Mouse (Mus musculus) kidney, postnatal 0 days (tissue): ENCODE measurements around the gene Ankrd10. TPM values are rescaled to one million over a fixed set of nuclear protein-coding genes. Genes with fewer than 3 reads are reported as not detected.
"Not testable (repeated sequence)": the region's sequence is repeated elsewhere in the genome, so short reads cannot be mapped to it uniquely, and the experiment has no call there.

Experiments
- ATAC-seq: fragments of 200-750 bp; cut with Nextera tagmentation; replicated peaks from 2 replicates; pipeline ENCODE4 v1.8.0; 2017; ENCODE audit warnings: low read depth, moderate number of reproducible peaks, moderate TSS enrichment, moderate library complexity; ENCODE audit not compliant: low FRiP score
- DNase-seq: peaks from one replicate; pipeline ENCODE4 v3.0.0-alpha.2; 2016; ENCODE audit warnings: low spot score
- H3K27ac ChIP-seq: fragments of 300-500 bp; sonication (generic); 2 replicates; pipeline ENCODE4 v1.5.1; 2014; ENCODE audit warnings: mild to moderate bottlenecking
- H3K27me3 ChIP-seq: fragments of 300-500 bp; sonication (generic); 2 replicates; pipeline ENCODE4 v1.6.1; 2014; ENCODE audit warnings: low read length, mixed read lengths; ENCODE audit not compliant: insufficient read depth
- H3K36me3 ChIP-seq: fragments of 300-500 bp; sonication (generic); 2 replicates; pipeline ENCODE4 v1.6.1; 2014; ENCODE audit warnings: low read length, mixed read lengths; ENCODE audit not compliant: insufficient read depth
- H3K4me1 ChIP-seq: fragments of 300-500 bp; sonication (generic); replicated peaks from 2 replicates; pipeline ENCODE4 v1.6.1; 2014; ENCODE audit warnings: antibody characterized with exemption, low read length, mixed read lengths; ENCODE audit not compliant: insufficient read depth
- H3K4me2 ChIP-seq: fragments of 300-500 bp; sonication (generic); 2 replicates; pipeline ENCODE4 v1.6.1; 2014; ENCODE audit warnings: mild to moderate bottlenecking, low read length, moderate library complexity, mixed read lengths
- H3K4me3 ChIP-seq: fragments of 300-500 bp; sonication (generic); replicated peaks from 2 replicates; pipeline ENCODE4 v1.5.1; 2014; ENCODE audit warnings: low read depth, low read length
- H3K9ac ChIP-seq: fragments of 300-500 bp; sonication (generic); 2 replicates; pipeline ENCODE4 v1.6.1; 2014; ENCODE audit warnings: low read depth, low read length
- H3K9me3 ChIP-seq: fragments of 300-500 bp; sonication (generic); replicated peaks from 2 replicates; pipeline ENCODE4 v1.6.1; 2016; ENCODE audit warnings: low read length, inconsistent platforms, mixed read lengths
- CTCF ChIP-seq: IDR thresholded peaks from 2 replicates; pipeline ENCODE4 v1.5.1; 2016; ENCODE audit warnings: antibody characterized with exemption, low read depth, mild to moderate bottlenecking, moderate library complexity
- WGBS: fragments of 180-500 bp; shearing (Covaris S2); extraction: QIAGEN DNeasy Blood & Tissue Kit; methylation state at CpG from one replicate; pipeline ENCODE4 v1.1.7; 2014; 5-methylcytosine and 5-hydroxymethylcytosine counted together
- polyA plus RNA-seq: library from polyadenylated mRNA; unstranded; fragments of >200 nt; fragmentation: Nextera tagmentation; extraction: Ambion mirVana; gene quantifications from 2 replicates; pipeline ENCODE4 v1.2.1, GENCODE M21; 2015

The Ankrd10 gene
- 67.2 and 70.6 TPM in 2 replicates for polyA plus RNA-seq

GRCm38 (mm10) chr8:11635611-11636081 is at the start of gene Ankrd10:
Gene Ankrd10 (minus strand): TSS chr8:11635757.
- WGBS, result under 1% methylated on average over 40 of the region's 40 CpGs
- ATAC-seq (peak; percentile 95), DNase-seq (peak; percentile 97)
- peak within 1 kb of the TSS; percentile 93 for H3K4me2 ChIP-seq
- H3K9ac ChIP-seq, result peak within 1 kb of the TSS; percentile 87
- H3K4me1 ChIP-seq, result peaks cover 14% of the 10 kb centered on the region
- H3K4me3 ChIP-seq, result peak within 1 kb of the TSS; percentile 80
- H3K36me3 ChIP-seq, result peaks cover 12% of the 10 kb centered on the region; the same call in 1 of the 2 replicates
- no peaks in the 10 kb centered on the region for H3K9me3 ChIP-seq
- no peaks in the 10 kb centered on the region for H3K27me3 ChIP-seq
- no peak; the same call in 1 of the 2 replicates for TF ChIP-seq CTCF
- peak within 1 kb of the TSS; percentile 99 for H3K27ac ChIP-seq

GRCm38 (mm10) chr8:11684558-11684957 is 49.0 kb upstream of the Ankrd10 start:
- no peak overlapping the region for H3K9ac ChIP-seq

GRCm38 (mm10) chr8:11668308-11668707 is 32.8 kb upstream of the Ankrd10 start:
- no peak overlapping the region for H3K4me2 ChIP-seq
- ATAC-seq, result no peak
- no peaks in the 10 kb centered on the region for H3K9me3 ChIP-seq
- no peak overlapping the region for H3K27ac ChIP-seq
- whole genome bisulfite sequencing, result 54% methylated on average over 2 of the region's 2 CpGs
- no peak overlapping the region for H3K4me3 ChIP-seq
- H3K4me1 ChIP-seq, result no peaks in the 10 kb centered on the region
- no peak for TF ChIP-seq CTCF
- no peak overlapping the region for H3K9ac ChIP-seq
- no peaks in the 10 kb centered on the region for H3K27me3 ChIP-seq
- no peaks in the 10 kb centered on the region for H3K36me3 ChIP-seq
- no peak for DNase-seq

More at GRCm38 (mm10) chr8:11684558-11684957, 49.0 kb upstream of the Ankrd10 start:
- H3K27ac ChIP-seq, result no peak overlapping the region
- no peak for TF ChIP-seq CTCF
- H3K36me3 ChIP-seq, result no peaks in the 10 kb centered on the region
- H3K27me3 ChIP-seq, result no peaks in the 10 kb centered on the region
- ATAC-seq (no peak), DNase-seq (no peak)
- H3K9me3 ChIP-seq, result no peaks in the 10 kb centered on the region
- H3K4me1 ChIP-seq, result no peaks in the 10 kb centered on the region
- no peak overlapping the region for H3K4me3 ChIP-seq
- H3K4me2 ChIP-seq, result no peak overlapping the region
- WGBS, result 80% methylated on average over 7 of the region's 7 CpGs

DNA sequence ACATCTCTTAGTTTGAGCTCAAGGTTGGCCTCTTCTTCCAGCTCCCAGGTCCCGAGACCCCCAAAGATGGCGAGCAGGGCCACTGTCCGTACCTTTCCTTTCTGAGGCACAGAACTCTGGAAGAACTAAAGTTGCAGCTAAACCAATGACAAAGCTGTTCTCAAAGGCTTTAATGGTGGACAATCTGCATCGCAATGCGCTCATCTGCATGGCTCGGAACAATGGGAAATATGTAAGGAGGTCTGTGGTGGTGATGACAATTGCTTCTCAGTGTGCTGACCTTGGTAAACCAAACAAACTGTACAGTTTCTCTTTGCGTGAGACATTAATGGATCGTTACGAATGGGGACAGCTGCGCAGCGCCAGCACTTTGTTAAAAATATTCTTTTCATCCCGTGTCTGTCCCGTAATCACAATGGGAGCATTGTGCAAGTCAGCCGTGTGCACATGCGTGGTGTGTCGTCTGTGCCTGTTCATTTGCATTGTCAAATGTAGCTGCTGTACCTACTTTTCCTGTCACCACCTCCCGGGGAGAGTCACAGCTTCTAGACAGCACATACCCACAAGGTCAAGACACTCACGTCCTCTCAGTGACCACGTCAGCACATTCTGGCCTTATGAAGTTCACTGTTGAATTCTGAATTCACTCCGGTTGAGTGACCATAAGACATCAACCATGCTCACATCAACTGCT is 30.6 kb upstream of the Ankrd10 start:
- H3K27ac ChIP-seq, ATAC-seq, H3K9me3 ChIP-seq, H3K9ac ChIP-seq, H3K4me2 ChIP-seq, H3K36me3 ChIP-seq, DNase-seq, H3K4me1 ChIP-seq, H3K4me3 ChIP-seq, H3K27me3 ChIP-seq: not testable (repeated sequence)
- 87% methylated on average over 20 of the region's 20 CpGs for WGBS

- no peak for TF ChIP-seq CTCF
- H3K4me2 ChIP-seq, result no peak overlapping the region
- DNase-seq (no peak), ATAC-seq (0 out of 2 replicates have a peak, but pooled peaks have one; percentile 36)
- no peaks in the 10 kb centered on the region for H3K4me1 ChIP-seq
- H3K27me3 ChIP-seq, result no peaks in the 10 kb centered on the region
- no peak overlapping the region for H3K4me3 ChIP-seq
- H3K27ac ChIP-seq, result no peak overlapping the region
- no peaks in the 10 kb centered on the region for H3K36me3 ChIP-seq
- H3K9ac ChIP-seq, result no peak overlapping the region
- H3K9me3 ChIP-seq, result no peaks in the 10 kb centered on the region
- WGBS, result 43% methylated on average over 3 of the region's 3 CpGs
Measured at GRCm38 (mm10) chr8:11661969-11662368, 26.4 kb upstream of the Ankrd10 start.

DNA sequence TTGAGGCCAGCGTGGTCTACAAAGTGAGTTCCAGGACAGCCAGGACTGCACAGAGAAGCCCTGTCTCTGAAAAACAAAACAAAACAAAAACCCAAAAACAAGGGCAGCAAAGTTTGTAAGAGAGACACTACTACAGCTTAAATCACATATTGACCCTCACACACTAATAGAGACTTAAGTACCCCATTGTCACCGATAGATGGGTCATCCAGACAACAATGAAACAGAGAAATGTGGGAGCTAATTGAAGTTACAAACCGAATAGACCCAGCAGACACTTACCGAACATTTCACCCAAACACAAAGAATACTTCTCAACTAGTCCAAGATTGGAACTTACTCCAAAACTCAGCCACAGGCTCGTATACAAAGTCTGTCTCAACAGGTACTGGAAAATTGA is 14.5 kb upstream of the Ankrd10 start:
- TF ChIP-seq CTCF, result no peak
- DNase-seq (no peak), ATAC-seq (no peak)
- WGBS, result 90% methylated on average over 5 of the region's 5 CpGs
- Histone ChIP-seq H3K4me2 (no peak overlapping the region), H3K9me3 (no peaks in the 10 kb centered on the region), H3K36me3 (no peaks in the 10 kb centered on the region), H3K4me3 (no peak overlapping the region), H3K4me1 (no peaks in the 10 kb centered on the region), H3K27ac (no peak overlapping the region), H3K27me3 (no peaks in the 10 kb centered on the region), H3K9ac (no peak overlapping the region)
